Mouse (Mus musculus): ENCODE data around the gene Ttll5.

The Ttll5 gene

DNA sequence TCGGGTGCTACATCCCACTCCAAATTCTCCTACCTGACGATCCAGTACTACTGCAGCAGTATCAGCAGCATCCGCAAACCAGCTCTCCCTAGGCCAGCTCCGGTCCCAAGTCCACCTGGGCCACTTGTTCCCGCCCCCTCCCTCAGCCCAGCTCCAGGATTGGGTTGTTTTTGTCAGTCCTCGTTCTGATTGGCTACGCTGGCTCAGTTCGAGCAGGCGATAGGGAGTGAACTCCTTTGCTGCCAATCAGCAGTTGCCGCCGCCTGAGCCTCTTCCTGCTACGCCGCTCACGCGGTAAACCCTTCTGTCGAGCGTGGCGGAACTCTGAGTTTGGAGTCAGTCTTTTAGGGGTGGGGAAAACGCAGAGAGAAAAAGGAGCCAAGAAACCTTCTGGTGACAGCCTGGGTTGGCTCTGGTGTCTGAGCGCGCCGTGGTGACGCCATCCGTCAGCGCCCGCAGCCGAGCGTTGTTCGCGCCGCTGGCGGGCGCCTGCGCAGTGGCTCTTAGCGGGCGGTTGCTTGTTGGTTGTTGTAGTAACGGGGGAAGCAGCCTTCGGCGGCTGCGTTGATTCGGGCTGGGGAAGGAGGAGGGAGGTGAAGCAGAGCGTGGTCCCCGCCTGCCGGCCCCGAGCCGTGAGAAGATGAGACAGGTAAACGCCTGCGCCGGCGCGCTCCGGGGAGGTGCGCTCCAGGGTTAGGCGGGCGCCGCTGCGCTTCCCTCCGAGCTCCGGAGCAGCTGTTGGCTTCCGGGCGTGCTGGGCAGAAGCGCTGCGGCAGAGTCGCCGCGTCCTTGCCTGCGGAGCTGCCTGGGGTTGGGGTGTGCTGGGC is at the start of gene Ttll5, which contains the start of gene Erg28:
Gene Ttll5 (plus strand): TSS at position 222 of the 827 bp plus-strand sequence.
Gene Erg28 (minus strand): TSS at position 113 of the 827 bp plus-strand sequence.
- WGBS: under 1% methylated on average over 67 of the region's 67 CpGs

DNA sequence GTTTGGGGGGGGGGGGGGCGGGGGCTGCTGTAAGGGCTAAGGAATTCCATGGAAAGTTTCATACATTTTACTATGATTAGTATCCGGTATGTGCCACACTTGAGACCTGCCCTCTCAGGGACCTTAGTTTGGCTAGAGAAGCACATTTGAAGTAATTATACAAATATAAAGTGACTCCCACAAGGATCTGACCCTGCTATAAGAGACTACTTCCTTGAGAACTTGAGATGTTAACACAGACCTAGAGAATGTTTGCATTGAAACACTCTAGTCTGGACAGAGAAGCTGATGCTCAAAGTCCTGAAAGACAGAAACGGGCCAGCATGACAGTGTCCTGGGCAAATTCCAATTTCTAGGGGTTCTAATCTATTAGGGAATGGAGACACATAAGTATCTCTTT is 45.5 kb upstream of the Ttll5 start:
- 87% methylated on average over 3 of the region's 3 CpGs for WGBS

DNA sequence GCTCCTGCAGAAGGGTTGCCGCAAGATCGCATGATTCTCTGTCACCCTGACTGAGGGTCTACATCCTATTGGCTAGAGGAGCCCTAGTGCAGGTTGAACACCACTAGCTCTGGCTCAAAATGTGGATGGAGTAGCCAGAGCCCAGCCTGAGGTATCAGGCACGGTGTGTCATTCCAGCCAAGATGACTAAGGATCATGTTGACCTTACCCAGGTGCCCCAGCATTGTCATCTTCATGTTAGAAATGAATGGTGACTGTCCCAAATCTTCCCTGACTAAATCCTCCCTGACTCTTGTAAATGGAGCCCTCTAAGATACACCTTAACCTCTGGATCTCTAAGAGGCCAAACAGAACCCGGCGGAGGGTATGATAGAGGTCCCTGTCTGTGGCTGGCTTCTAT is 44.8 kb upstream of the Ttll5 start:
- 96% methylated on average over 5 of the region's 5 CpGs for WGBS

DNA sequence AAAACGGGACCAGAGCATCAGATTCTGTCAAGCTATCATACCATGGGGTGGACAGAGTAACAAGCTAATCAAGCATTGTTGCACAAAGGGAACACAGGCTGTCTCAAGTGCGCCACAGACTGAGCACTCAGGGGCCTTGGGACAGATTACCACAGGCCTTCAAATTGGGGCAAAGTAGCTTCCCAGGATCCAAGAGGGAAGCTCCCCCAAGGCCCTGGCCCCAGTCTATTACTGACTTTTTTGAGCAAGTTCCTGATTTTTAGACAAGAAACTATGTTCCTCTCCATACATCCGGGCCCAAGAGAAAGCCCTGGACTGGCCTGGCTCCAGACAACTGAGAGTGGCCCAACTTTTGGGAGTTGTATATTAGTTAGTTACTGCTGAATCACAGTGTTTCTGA is 42.9 kb upstream of the Ttll5 start:
- WGBS: 93% methylated on average over 3 of the region's 3 CpGs

DNA sequence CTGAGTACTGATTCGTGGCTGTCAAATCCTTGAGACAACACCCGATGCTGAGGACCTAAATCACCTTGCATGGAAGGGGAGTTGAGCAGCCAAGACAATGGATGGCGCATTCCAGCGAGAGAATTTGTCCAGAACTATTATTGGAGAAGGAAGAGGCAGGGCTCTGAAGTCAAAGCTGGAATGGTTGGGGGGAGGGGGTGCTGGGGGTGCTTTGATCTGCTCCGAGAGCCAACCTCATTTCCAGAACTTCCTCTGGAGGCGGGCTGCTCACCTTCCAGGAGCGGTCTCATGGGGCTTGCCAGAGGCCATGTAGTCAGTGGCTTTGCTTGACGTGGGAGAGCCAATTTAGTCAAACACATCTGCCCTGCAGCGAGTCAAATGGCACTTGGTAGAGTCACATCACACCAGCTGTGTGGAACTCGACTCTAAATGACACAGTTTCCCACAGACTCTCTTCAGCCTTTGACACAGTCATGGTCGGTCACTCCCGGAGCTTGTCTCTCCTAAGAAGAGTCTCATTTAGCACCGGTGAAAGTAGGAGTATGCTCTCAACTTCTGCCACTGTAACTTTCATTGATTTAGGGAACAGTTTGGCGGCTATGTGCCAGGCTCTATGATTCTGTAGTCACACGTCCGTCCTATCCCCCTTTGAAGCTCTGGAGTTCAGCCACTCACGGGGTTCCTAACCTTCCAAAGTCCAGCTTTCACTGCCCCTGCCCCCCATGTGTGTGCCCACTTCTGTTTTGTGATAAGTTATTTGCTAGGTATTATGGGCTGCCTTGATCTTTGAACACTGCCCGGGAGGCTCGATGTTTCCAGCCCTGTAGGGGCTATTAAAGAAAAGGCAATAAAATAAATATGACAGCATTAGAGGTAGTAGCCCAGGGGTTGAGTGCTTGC is 39.3 kb upstream of the Ttll5 start:
- 70% methylated on average over 19 of the region's 19 CpGs for WGBS

DNA sequence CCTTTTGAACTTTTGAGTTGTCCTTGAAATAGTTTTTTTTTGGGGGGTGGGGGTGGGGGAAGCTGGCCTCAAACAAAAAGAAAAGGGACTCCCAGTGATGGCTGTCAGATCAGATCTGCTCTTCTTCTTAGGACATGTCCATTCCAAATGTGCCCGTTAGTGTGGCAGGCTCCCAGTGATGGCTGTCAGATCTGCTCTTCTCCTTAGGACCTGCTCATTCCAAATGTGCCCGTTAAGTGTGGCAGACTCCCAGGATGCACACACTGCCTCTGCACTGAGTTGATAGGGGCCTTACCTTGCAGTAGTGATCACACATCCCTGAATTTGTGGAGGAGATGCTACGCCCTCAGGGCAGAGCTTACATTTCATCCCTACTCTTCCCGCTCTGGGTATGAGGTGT is 32.3 kb upstream of the Ttll5 start:
- 75% methylated on average over 4 of the region's 4 CpGs for WGBS

DNA sequence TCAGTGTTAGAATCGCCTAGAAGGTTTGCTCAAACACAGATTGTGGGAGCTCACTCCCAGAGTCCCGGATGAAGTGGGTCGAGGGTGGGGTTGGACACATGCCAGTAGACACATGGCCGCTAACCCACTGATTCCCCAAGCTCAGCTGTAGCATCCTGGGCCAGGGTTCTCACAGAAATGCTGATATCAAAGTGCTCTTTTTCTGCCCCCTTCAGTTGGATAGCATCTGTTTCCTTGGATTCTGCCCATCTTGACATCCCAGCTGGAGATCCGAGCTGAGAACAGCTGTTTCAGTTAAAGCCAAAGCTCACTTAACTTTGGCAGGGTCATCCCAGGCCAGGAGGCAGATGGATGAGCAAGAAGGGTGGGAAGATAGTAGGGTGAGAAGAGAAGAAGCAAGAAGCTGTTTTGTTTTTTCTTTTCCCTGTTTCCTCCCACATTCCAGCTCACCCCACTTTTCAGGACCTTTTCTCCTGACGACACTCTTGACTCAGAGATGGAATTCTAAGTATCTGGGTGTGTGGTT is 31.6 kb upstream of the Ttll5 start:
- WGBS: 26% methylated on average over 6 of the region's 6 CpGs

DNA sequence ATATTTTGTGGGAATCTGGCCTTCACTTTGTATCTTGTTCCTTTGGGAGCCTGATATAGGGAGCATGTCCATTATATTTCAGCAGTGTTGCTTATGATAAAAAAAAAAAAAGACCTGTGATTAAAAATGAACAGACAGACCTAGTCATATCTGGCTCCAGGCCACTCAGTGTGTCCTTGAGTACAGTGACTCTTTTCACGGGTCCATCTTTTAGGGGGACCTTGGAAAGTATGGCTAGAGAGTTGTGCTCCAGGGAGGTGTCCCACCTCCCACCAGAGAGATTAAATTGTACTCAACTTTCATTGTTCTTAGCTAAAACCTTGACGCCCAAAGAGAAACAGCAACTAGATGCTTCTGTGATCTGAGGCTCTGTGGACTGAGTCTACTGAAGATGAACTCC is 30.4 kb upstream of the Ttll5 start:
- WGBS: 85% methylated on average over 2 of the region's 2 CpGs

DNA sequence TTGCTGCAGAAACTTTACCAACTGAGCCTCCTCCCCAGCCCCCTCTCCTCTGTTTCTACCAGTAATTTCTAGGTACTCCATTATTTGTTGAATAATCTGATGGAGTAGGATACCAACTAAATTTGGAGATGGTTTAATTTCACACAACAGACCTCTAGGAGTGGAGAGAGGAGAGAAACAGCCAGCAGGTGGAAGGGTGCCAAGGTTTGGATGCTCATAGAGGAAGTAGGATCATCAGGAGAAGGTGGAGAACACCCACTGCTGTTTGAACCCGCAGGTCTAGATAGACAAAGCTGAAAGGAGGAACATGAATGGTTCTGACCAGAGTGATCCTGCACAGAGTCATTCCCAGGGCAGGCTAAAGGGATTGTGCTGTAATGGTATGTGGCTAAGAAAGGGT is 28.9 kb upstream of the Ttll5 start:
- 52% methylated on average over 1 of the region's 1 CpGs for WGBS

DNA sequence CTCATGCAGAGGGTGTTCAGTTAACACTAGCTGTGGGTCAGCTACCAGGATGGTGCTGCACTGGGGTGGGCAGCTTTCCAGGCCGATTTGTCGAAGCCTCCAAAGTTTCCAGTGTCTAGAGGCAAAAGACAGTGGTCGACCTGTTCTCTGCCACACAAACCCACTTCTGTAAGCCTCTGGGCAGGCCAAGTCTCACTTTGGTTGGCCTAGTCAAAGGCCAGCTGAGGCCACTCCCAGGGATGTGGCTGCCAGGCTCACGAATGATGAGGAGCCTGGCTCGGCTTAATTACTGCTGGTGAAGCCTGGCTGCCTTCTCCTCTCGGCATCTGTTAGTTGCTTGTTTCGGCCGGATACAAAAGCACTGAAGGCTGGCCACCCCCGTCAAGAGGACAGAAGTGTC is 24.4 kb upstream of the Ttll5 start:
- WGBS: 61% methylated on average over 9 of the region's 9 CpGs

DNA sequence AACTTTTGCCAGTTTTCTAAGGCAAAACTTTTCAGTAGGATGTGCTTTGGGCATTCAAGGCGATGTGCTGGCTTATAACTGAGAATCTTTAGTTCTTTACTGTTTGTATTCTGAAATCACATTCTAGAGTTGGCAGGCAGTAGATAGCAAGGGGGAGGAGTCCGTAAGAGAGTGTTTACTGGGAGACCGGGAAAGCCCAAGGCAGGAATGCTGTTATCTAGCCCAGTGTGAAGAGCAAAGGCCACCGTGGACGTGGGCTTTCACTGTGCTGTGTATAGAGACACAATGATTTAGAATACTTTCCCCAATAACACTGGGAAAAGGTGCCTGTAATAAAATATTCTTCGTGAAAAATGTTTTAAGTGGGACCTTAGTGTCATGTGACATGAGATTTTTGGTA is 14.7 kb upstream of the Ttll5 start:
- WGBS: 44% methylated on average over 6 of the region's 6 CpGs

DNA sequence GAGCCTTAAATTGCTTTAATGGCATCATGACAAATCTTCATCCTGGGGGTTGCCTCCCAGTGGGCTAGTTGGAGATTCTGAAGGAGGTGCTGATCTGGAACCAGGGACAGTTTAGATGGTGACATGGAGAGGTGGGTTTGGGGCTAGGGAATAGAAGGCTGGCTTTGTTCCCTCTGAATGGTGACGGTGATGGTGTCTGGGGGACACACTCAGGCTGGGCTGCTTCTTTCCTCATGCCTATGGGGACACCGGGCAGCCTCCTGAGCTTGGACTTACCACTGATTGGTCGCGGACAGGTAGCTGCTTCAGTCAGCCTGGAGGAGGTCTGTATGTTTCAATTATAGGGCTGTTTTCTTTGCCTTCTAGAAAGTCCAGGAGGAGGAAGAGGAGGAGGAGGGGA is 12.8 kb upstream of the Ttll5 start:
- 99% methylated on average over 4 of the region's 4 CpGs for WGBS

DNA sequence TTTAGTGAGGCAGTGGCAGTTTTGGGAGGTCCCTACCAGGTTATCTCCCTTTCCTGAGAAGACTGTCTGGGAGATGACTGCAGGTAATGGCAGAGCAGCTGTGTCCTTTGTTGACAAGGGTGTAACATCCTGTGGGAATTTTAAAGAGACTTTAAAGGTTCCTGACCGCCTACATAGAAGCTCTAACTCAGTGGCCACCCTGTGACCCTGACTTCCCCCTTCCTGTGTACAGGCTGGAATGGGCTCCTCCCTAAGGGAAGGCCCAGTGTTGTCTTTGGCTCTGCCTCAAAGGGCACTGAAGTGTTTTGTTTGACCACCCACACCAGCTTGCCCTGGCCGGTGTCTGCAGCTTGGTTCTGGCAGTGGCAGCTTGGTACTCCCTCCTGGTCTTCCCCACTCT is 10.9 kb upstream of the Ttll5 start:
- 64% methylated on average over 2 of the region's 2 CpGs for WGBS

DNA sequence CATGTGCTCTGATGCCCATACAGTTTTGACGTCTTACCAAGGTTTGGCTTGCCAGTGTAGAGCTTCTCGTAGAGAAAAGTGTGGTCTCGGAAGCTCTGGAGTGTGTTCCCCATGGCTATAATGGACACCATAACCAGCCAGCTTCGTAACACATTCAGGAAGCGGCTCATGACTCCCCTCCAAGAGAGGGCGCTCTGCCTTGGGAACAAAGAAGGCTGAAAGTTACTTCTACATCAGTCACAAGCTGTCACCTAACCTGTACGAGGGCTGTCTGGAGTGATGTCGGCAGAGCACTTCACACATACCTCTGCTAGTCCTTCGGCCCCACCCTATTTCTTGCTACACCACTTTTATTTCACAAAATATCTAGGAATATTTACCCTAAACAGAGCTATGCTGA is 2.4 kb upstream of the Ttll5 start:
- 69% methylated on average over 9 of the region's 9 CpGs for WGBS

DNA sequence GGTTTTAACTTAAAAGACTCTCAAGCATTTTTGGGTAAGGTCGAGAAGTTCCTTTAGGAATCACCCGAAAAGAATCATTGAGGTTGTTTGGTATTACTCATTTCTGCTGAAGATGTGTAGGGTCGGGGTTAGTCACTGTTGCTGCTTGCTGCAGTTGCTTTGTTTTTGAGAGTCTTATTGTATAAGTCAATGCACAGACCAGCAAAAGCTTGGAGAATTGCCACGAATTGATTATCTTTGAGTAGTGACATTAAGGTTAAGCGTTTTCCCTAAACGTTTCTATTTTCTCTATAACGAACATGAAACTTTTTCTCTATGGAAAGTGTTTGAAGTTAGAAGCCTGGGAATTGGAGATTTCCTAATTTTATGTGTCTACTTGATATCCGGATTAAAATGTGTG is 902 bp downstream of the Ttll5 start:
- WGBS: 4% methylated on average over 8 of the region's 8 CpGs

DNA sequence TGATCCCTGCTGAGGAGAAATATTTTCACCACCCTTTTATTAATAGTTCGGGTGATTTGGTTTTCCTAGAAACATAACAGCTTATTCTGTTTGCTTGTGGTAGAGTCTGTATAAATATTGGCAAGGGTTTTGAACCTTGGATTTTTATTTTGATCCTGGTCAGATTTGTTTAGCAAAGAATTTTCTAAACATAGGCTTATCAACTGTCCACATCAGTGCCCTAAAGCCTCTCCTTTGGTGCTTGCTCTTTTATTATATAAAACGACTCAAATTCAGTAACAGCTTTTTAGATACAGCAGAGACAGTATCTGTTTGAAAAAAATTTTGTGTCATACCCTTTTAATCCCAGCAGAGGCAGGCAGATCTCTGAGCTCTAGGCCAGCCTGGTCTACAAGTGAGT is 1.4 kb downstream of the Ttll5 start:
- 63% methylated on average over 2 of the region's 2 CpGs for WGBS

DNA sequence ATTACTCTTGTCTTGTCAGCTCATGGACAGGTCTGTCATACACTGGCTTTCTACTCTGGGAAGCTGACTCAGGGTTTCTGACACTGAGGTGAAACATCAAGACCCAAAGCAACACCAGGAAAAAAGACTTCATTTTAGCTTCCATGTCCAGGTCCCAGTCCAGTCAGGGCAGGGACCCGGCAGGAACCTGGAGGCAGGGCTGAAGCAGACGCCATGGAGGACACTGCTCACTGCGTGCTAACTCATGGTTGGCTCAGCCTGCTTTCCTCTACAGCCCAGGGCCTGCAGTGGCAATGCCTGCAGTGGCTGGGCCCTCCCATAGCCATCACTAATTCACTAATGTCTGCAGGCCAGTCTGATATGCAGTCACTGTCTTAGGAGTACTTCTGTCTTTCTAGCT is 4.4 kb downstream of the Ttll5 start:
- 94% methylated on average over 3 of the region's 3 CpGs for WGBS

DNA sequence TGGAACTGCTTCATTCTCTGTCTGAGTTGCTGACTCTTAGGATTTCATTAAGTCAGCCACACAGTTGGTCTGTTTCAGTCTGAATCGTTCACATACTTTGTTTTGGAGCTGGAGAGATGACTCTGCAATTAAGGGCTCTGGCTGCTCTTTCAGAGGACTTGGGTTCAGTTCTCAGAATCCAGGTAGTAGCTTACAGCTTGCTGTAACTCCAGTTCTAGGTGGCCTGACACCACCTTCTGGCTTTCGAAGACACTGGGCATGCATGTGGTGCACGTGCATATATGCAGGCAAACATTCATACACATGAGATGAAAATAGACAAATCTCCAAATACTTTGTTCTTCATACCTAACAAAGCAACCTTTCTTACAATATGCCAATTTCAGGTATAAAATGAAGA is 5.4 kb downstream of the Ttll5 start:
- WGBS: 88% methylated on average over 3 of the region's 3 CpGs

DNA sequence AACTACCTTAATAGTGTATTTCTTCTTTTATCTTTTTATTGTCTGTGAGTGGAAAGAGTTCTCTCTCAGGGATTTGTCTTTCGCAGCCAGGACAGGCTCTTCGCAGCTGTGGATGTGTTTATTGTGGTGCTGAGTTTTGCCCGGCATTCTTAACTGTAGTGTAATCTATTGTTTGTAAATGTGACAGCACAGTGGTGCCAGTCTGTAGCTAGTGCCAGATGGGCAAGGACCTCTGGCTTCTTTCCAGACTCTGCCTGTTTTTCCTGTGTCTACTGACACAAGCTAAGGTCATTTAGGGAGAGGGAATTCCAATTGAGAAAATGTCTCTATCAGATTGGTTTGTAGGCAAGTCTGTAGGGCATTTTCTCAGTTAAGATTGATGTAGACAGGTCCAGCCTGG is 6.2 kb downstream of the Ttll5 start:
- WGBS: 66% methylated on average over 3 of the region's 3 CpGs

DNA sequence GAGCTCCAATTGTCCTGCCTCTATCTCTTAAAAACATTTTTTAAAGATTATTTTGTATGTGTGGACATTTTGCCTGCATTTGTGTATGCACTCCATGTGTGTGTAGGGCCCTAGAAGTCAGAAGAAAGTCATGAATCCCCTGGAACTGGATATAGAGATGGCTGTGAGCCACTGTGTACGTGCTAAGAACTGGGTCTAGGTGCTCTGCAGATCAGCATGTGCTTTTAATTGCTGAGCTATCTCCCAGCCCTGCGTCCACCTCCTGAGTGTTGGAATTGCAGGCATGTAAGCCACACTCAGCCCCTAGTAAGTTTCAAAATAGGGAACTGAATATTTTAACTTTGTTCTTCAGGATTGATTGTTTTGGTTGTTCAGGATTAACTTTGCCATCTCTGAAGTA is 10.1 kb downstream of the Ttll5 start:
- 88% methylated on average over 2 of the region's 2 CpGs for WGBS

DNA sequence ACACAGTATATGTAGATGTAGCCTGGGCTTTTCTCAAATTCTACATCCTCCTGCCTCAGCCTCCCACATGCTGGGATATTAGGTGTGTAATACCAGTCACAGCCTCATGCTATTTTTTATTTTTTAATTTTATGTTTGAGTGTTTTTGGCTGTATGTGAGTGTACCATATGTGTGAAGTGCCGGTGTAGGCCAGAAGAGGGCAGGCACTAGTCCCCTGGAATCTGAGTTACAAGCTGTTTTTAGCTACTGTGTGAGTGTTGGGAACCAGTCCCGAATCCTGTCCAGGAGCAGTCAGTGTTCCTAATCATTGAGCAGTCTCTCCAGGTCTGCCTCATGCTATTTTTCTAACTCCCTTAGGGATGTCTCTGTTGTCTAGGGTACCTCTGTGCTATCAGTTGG is 13.3 kb downstream of the Ttll5 start:
- WGBS: 78% methylated on average over 2 of the region's 2 CpGs

DNA sequence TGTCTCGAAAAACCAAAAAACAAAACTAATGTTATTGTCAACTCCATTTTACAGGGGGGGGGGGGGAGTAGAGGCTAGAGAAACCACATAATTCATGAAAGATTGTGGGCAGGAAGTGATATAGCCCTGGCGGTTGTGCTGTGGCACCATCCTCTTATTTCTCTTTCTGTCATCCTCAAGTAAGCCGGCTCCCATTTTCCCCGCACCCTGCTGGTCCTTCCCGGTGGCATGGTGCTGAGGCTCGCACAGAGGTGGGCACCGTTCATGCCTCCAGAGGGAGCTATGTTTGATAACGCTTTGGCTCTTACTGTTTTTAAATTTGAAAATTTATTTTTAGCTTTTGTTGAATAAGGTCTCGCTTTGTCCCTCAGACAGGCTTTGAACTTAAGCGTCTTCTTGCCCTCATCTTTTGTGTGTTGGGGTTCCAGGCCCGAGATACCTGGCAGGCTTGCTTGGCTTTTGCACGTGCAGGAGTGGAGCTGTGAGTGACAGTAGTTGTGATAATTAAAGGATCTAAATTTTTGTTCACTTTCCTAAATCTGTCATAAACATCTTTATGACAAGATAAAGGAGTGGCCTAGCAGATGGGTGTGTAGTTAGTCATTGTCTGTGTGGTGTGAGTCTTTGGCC is 15.0 kb downstream of the Ttll5 start:
- WGBS: 84% methylated on average over 12 of the region's 12 CpGs
